Mouse (Mus musculus): ENCODE measurements at regions not wholly inside any gene's neighbourhood (a gene's known extent, or its start where the extent isn't known, plus 50 kb on each side); places are given as distances from the start of the nearest gene placed in this dataset.

DNA sequence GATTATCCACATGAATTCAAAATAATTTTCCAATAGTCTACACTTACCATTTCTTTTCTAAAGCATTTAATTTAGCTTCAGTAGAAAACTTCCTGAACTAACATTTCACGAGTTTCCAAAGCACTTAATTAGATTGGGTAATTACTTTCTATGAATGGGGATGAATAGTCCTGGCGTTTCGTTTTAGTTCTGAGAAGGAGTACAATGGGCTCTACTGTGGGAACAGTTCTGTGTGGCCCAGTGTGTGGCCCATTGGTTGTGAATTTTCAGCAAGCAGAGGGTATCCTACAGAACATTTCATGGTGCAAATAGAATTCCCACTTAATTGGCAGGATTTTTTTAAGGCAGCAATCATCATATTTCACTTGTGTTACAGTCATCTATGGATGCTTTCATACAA is 95.5 kb downstream of the 1700017N19Rik start:
- H3K9me3 ChIP-seq: no peaks in the 10 kb centered on the region
- H3K36me3 ChIP-seq: no peaks in the 10 kb centered on the region
- no peak overlapping the region for H3K4me2 ChIP-seq
- no peak for ATAC-seq (ENCODE audit: low FRiP score)
- WGBS: 15% methylated on average over 3 of the region's 3 CpGs
- no peak overlapping the region for H3K9ac ChIP-seq
- no peak overlapping the region for H3K27ac ChIP-seq
- no peak overlapping the region for H3K4me3 ChIP-seq
- H3K4me1 ChIP-seq (replicated peaks): no peaks in the 10 kb centered on the region
- no peaks in the 10 kb centered on the region for H3K27me3 ChIP-seq

DNA sequence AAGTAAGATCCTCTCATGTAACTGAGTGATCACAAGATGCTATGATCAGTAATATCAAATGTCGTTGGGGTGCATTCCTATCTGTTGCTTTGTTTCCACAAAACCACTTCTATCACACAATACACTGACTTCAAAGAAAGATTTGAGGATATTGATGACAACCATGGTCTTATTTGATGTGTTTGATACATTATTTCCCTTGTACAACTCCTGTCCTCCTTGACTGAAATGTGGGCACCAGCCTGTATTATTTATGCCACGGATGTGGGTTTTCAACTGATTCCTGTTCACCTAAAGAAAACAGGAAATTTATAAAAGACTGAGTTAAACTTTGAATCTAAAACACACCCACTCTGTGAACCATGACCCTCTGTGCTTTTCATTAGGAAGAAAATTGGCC is 105.7 kb downstream of the 1700017N19Rik start:
- Histone ChIP-seq H3K36me3 (no peaks in the 10 kb centered on the region), H3K9me3 (no peaks in the 10 kb centered on the region), H3K4me2 (no peak overlapping the region), H3K9ac (no peak overlapping the region), H3K4me1 (replicated peaks) (no peaks in the 10 kb centered on the region), H3K27me3 (no peaks in the 10 kb centered on the region), H3K27ac (no peak overlapping the region), H3K4me3 (no peak overlapping the region)
- 76% methylated on average over 2 of the region's 2 CpGs for WGBS
- no peak for ATAC-seq (ENCODE audit: low FRiP score)

DNA sequence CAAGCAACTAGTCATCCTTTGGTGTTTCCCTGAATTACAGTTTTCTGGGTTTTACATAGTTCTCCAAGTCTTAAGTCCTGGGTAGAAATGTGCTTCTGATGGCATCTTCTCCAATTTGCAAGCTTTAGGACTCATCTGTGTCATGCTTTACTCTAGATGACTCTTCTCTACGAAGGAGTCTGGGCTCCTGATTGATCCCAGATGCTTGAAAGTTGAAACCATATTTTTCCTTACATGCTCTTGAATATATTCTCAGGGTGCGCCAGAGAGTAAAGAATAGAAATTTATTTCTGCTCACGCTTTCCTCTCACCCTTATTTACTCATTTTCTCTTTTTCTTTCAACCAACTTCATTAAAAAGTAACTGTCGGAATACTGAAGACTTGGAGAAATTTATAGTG is 108.9 kb downstream of the 1700017N19Rik start:
- H3K9ac ChIP-seq: no peak overlapping the region
- 86% methylated on average over 4 of the region's 4 CpGs for WGBS
- H3K27me3 ChIP-seq: no peaks in the 10 kb centered on the region

DNA sequence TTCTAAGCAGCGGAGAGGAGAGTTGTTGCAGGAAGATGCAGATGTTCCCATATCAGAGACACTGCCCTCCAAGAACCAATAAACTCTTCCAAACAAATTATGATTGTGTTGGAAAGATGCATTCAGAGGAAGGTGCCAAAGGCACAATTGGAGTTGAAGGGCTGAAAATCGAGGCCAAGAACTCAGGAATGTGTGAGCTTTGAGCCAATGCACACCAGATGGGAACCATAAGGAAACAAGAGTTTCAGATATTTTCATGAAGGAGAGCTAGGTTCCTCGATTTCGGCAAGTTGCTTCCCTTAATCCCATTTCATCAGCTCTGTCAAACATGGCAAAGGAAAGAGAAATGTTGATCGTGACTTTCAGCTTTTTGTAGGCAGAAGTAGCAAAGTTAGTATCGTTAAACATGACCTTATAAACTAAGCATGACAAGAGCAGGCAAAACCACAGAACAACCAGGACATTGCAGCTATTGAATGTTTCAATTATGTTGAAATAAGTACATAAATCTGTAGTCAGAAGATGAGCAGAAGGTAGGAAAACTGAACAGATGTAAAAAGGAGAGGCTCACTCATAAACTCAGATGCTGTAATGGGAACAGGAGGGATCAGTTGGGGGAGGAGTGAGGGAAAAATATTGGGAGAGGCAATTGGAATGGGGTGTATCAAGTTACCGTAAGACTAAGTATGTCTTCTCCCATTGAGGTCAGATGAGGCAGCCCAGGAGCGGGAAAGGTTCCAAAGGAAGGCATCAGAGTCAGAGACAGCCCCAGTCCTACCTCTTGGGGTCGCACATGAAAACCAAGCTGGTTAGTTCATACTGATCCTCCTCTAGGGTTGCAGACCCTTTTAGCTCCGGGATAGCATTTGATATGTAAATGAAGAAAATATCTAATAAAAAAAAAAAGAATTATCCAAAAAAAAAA is 110.3 kb downstream of the 1700017N19Rik start:
- Histone ChIP-seq H3K9me3 (no peaks in the 10 kb centered on the region), H3K4me2 (no peak overlapping the region), H3K4me1 (replicated peaks) (no peaks in the 10 kb centered on the region), H3K27me3 (no peaks in the 10 kb centered on the region), H3K27ac (no peak overlapping the region), H3K4me3 (no peak overlapping the region), H3K9ac (no peak overlapping the region), H3K36me3 (no peaks in the 10 kb centered on the region)
- 89% methylated on average over 10 of the region's 10 CpGs for WGBS
- no peak for ATAC-seq (ENCODE audit: low FRiP score)

More for the DNA sequence above, 108.9 kb downstream of the 1700017N19Rik start:
- ATAC-seq (ENCODE audit: low FRiP score): no peak
- no peaks in the 10 kb centered on the region for H3K4me1 ChIP-seq (replicated peaks)
- no peaks in the 10 kb centered on the region for H3K9me3 ChIP-seq
- H3K4me3 ChIP-seq: no peak overlapping the region
- H3K27ac ChIP-seq: no peak overlapping the region
- no peak overlapping the region for H3K4me2 ChIP-seq
- no peaks in the 10 kb centered on the region for H3K36me3 ChIP-seq

DNA sequence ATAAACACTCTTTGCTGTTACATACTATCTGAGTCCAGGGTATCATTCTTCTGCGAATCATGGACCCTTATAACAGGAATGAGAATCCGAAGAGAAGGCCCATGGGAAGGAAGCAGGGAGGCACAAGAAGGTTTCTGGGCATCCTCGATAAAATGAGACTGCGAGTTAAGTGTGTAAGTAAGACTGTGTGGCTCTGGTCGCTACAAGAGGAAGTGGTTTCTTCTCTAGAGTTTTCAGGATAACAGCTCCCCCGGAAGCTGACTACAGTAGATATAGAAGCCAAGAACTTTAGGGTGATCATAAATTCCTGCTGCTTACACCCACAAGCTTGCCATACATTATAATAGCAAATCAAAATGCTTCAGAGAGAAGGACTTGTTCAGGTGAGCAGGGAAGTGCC is 111.7 kb downstream of the 1700017N19Rik start:
- Histone ChIP-seq H3K4me3 (no peak overlapping the region), H3K9ac (no peak overlapping the region), H3K4me1 (replicated peaks) (no peaks in the 10 kb centered on the region), H3K27me3 (no peaks in the 10 kb centered on the region), H3K27ac (no peak overlapping the region), H3K4me2 (no peak overlapping the region), H3K36me3 (no peaks in the 10 kb centered on the region), H3K9me3 (no peaks in the 10 kb centered on the region)
- WGBS: 91% methylated on average over 6 of the region's 6 CpGs
- no peak for ATAC-seq (ENCODE audit: low FRiP score)

DNA sequence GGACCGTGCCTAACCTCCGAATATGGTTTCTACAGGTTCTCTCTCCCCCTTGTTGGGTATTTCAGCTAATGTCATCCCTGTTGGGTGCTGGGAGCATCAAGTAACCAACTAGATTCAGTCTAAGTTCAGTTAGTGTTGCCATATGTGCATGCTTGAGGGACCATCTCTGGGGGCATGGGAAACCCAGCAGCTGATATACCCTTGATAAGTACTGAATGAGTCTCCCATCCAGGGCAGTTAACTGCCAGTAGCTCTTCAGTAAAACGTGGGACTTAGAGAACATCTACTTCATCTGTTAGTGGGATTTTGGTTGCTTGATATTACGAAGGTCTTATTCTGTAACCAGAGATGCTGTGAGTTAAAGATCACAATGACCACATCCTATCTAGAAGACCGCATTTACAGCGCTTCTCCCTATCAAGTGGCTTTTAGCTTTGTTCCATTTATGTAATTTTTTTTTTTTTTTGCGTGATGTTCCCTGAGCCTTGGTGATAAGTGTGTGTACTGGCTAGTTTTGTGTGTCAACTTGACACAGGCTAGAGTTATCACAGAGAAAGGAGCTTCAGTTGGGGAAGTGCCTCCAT is 125.9 kb downstream of the 1700017N19Rik start:
- 91% methylated on average over 7 of the region's 7 CpGs for WGBS
- no peak for ATAC-seq (ENCODE audit: low FRiP score)
- Histone ChIP-seq H3K9ac (no peak overlapping the region), H3K27me3 (no peaks in the 10 kb centered on the region), H3K4me2 (no peak overlapping the region), H3K4me3 (no peak overlapping the region), H3K27ac (no peak overlapping the region), H3K4me1 (replicated peaks) (no peaks in the 10 kb centered on the region), H3K36me3 (no peaks in the 10 kb centered on the region), H3K9me3 (no peaks in the 10 kb centered on the region)

DNA sequence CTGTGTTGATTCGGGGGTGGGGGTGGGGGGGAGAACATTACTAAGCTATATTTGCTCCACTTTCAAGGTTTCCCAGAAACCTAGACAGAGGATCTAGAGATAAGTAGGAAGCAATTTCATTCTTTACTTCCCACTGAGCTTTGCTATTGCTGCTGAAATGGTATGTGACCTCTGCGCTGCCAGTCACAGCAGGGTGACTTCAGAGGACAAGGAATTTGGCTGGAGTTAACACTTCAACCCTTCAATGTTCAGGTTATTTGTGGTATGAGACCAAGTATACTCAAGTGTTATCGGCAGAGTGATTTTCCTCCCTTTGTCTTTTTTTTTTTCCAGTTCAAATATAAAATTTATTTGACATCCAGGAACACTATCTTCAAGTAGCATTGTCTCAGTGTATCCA is 128.3 kb downstream of the 1700017N19Rik start:
- no peak overlapping the region for H3K27ac ChIP-seq
- WGBS: 22% methylated on average over 3 of the region's 3 CpGs
- H3K9me3 ChIP-seq: no peaks in the 10 kb centered on the region
- H3K9ac ChIP-seq: no peak overlapping the region
- H3K4me1 ChIP-seq (replicated peaks): no peaks in the 10 kb centered on the region
- H3K27me3 ChIP-seq: no peaks in the 10 kb centered on the region
- no peak overlapping the region for H3K4me2 ChIP-seq
- no peak overlapping the region for H3K4me3 ChIP-seq
- no peaks in the 10 kb centered on the region for H3K36me3 ChIP-seq
- no peak for ATAC-seq (ENCODE audit: low FRiP score)

DNA sequence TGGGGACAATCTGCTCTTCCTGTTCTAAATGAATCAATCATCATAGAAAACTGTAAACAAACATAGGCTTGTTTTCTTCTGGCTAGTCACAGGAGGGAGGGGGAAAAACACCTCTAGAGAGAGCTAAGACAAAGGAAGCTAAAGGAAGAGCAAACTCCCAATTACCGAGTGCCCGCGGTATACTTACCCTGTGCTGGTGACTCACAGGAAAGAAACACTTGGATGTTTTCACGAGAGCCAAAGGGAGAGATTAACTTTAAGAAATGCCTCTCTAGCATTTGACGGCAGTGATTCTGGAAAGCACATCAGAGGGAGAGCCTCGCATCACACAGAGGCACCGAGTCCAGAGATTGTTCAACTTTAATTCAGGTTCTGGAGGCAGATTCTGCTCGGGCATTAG is 151.0 kb downstream of the 1700017N19Rik start:
- no peaks in the 10 kb centered on the region for H3K36me3 ChIP-seq
- no peak overlapping the region for H3K9ac ChIP-seq
- 68% methylated on average over 8 of the region's 8 CpGs for WGBS
- H3K9me3 ChIP-seq: no peaks in the 10 kb centered on the region
- H3K4me2 ChIP-seq: no peak overlapping the region
- no peaks in the 10 kb centered on the region for H3K27me3 ChIP-seq
- ATAC-seq (ENCODE audit: low FRiP score): no peak
- no peaks in the 10 kb centered on the region for H3K4me1 ChIP-seq (replicated peaks)
- no peak overlapping the region for H3K4me3 ChIP-seq
- H3K27ac ChIP-seq: no peak overlapping the region

DNA sequence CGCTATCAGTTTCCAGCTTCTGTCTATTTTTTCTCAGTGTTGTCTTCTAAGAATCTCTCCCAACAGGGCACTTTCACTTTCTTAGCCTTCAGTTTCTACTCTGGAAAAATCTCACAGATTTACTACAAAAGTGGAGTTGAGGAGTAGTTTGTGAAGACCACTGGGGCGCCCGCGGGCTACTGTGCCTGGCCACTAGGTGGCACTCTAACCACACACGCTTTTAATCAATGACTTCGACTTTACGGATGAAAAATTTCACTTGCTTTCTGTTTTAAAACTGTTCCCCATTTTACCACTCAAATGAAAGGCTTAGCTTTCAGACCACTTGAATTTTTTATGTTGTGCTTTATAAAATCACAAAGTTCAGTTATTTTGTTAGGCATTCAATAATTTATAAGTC is 151.8 kb downstream of the 1700017N19Rik start:
- no peak overlapping the region for H3K4me2 ChIP-seq

DNA sequence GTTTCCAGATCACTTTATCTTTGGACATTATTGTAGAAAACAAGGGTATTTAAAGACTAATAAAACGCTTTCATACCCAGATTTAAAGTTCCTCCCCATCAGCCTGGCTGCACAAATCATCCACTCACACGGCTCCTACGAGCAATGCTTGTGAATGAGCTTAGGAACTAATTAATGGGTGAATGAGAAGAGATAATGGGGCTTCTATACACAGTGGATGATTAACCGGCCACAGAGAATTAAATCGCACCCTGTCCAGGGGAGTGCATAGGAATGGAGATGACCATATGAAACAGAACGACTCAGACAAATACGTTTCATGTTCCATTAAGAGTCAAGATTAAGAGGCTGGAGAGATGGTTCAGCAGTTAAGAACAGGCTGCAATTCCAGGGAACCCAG is 155.9 kb downstream of the 1700017N19Rik start:
- no peak for ATAC-seq (ENCODE audit: low FRiP score)
- Histone ChIP-seq H3K27ac (no peak overlapping the region), H3K4me3 (no peak overlapping the region), H3K9ac (no peak overlapping the region), H3K36me3 (no peaks in the 10 kb centered on the region), H3K4me1 (replicated peaks) (no peaks in the 10 kb centered on the region), H3K9me3 (no peaks in the 10 kb centered on the region), H3K27me3 (no peaks in the 10 kb centered on the region), H3K4me2 (no peak overlapping the region)
- 46% methylated on average over 7 of the region's 7 CpGs for WGBS

More for the DNA sequence above, 151.8 kb downstream of the 1700017N19Rik start:
- Histone ChIP-seq H3K36me3 (no peaks in the 10 kb centered on the region), H3K4me1 (replicated peaks) (no peaks in the 10 kb centered on the region), H3K27ac (no peak overlapping the region), H3K4me3 (no peak overlapping the region), H3K9me3 (no peaks in the 10 kb centered on the region), H3K27me3 (no peaks in the 10 kb centered on the region), H3K9ac (no peak overlapping the region)
- ATAC-seq (ENCODE audit: low FRiP score): no peak
- WGBS: 14% methylated on average over 7 of the region's 7 CpGs

DNA sequence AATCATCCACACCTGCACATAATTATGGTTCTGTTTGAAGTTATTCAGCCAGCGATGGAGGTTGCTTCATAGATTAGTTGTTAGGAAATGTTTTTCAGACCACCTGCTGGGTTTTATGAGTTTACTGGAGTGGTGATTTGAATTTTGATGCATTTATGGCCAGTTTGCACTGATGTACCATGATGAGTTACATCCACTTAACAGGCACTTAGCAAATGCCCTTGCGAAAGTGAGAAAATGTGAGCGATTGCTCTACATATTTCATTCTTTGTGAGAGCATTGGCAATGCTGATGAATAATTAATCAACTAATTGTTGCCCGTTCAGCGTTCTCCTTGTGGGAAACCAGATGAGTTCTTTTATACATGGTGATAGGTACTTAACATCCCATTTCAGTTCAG is 164.7 kb downstream of the 1700017N19Rik start:
- 60% methylated on average over 5 of the region's 5 CpGs for WGBS

DNA sequence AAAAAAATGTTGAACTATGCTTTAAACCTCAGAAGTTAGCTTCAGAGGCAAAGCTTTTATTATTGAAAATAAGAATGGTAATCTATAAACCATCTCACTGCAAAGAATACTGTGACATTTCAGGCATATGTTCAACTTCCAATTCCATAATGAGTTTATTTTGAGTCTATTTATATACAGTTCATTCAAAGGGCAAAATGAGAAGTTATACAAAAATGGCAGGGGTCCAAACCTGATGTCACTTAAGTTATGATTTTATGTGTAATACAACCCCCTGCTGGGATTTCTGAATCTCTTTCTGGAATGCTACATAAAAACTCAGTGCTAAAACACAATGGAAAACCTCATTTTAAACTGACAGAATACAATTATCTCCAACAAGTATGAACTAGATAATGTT is 184.0 kb downstream of the 1700017N19Rik start:
- no peak for ATAC-seq (ENCODE audit: low FRiP score)
- Histone ChIP-seq H3K4me2 (no peak overlapping the region), H3K27me3 (no peaks in the 10 kb centered on the region), H3K36me3 (no peaks in the 10 kb centered on the region), H3K9ac (no peak overlapping the region), H3K9me3 (no peaks in the 10 kb centered on the region), H3K27ac (no peak overlapping the region), H3K4me1 (replicated peaks) (no peaks in the 10 kb centered on the region), H3K4me3 (no peak overlapping the region)

More for the DNA sequence above, 164.7 kb downstream of the 1700017N19Rik start:
- H3K9ac ChIP-seq: no peak overlapping the region
- H3K4me2 ChIP-seq: no peak overlapping the region
- no peak overlapping the region for H3K27ac ChIP-seq
- peaks cover 5% of the 10 kb centered on the region; the same call in 1 of the 2 replicates for H3K4me1 ChIP-seq (replicated peaks)
- no peak overlapping the region for H3K4me3 ChIP-seq
- ATAC-seq (ENCODE audit: low FRiP score): no peak
- H3K27me3 ChIP-seq: no peaks in the 10 kb centered on the region
- no peaks in the 10 kb centered on the region for H3K9me3 ChIP-seq
- no peaks in the 10 kb centered on the region for H3K36me3 ChIP-seq

DNA sequence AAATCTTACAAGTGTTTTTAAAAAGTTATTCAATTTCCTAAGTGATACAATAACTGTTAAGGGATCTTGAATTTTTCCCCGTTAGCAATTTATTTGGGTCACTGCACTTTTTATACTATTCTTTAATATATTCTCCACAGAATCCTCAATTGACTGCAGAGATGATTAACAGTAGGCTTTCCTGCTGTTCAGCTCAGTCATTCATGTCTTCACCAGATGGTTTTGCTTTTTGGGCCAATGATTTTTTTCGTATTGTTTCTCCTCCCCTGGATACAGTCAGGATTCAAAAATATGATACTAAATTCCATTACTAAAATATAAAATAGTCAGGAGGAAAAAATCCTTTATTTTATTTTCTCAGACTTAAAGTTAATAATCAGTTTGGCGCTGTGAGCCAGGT is 201.9 kb downstream of the 1700017N19Rik start:
- Histone ChIP-seq H3K4me2 (no peak overlapping the region), H3K4me3 (no peak overlapping the region), H3K27me3 (no peaks in the 10 kb centered on the region), H3K27ac (no peak overlapping the region), H3K4me1 (replicated peaks) (no peaks in the 10 kb centered on the region), H3K9me3 (no peaks in the 10 kb centered on the region), H3K36me3 (no peaks in the 10 kb centered on the region), H3K9ac (no peak overlapping the region)
- WGBS: 56% methylated on average over 3 of the region's 3 CpGs
- ATAC-seq (ENCODE audit: low FRiP score): no peak
